Mouse (Mus musculus): Measurements from ENCODE around the gene Nt5c2. TPM values are rescaled to one million over a fixed set of nuclear protein-coding genes. Genes with fewer than 3 reads are reported as not detected.

Nt5c2 gene
- polyA plus RNA-seq, 1 experiment, result 0.55 TPM

GRCm38 (mm10) chr19:46841016-46841415, 173.9 kb downstream of the Nt5c2 start:
- Histone ChIP-seq H3K27me3 (ENCODE audit: control insufficient read depth) (no peaks in the 10 kb centered on the region; the same call in 1 of the 2 replicates), H3K36me3 (ENCODE audit: control insufficient read depth) (peaks cover 11% of the 10 kb centered on the region), H3K9me3 (ENCODE audit: control insufficient read depth, low read length) (no peaks in the 10 kb centered on the region), H3K4me1 (ENCODE audit: control insufficient read depth) (peaks cover 35% of the 10 kb centered on the region), H3K4me3 (replicated peaks) (no peak overlapping the region)
- no peak for TF ChIP-seq GATA1 (IDR thresholded peaks at IDR 0.05; ENCODE audit: low read length)
- TF ChIP-seq TAL1 (IDR thresholded peaks at IDR 0.05; ENCODE audit: low read length), result no peak

GRCm38 (mm10) chr19:46837290-46838079, 177.5 kb downstream of the Nt5c2 start:
- Histone ChIP-seq H3K27me3 (ENCODE audit: control insufficient read depth) (no peaks in the 10 kb centered on the region; the same call in 1 of the 2 replicates), H3K4me1 (ENCODE audit: control insufficient read depth) (peaks cover 8% of the 10 kb centered on the region), H3K36me3 (ENCODE audit: control insufficient read depth) (no peaks in the 10 kb centered on the region; the same call in 1 of the 2 replicates)

GRCm38 (mm10) chr19:46836085-46836484, 178.9 kb downstream of the Nt5c2 start:
- Histone ChIP-seq H3K27me3 (ENCODE audit: control insufficient read depth) (no peaks in the 10 kb centered on the region; the same call in 1 of the 2 replicates), H3K4me1 (ENCODE audit: control insufficient read depth) (peaks cover 7% of the 10 kb centered on the region), H3K4me3 (replicated peaks) (no peak overlapping the region), H3K36me3 (ENCODE audit: control insufficient read depth) (no peaks in the 10 kb centered on the region; the same call in 1 of the 2 replicates), H3K9me3 (ENCODE audit: control insufficient read depth, low read length) (no peaks in the 10 kb centered on the region)
- no peak for TF ChIP-seq GATA1 (IDR thresholded peaks at IDR 0.05; ENCODE audit: low read length)
- TF ChIP-seq TAL1 (IDR thresholded peaks at IDR 0.05; ENCODE audit: low read length), result no peak

More at GRCm38 (mm10) chr19:46837290-46838079, 177.5 kb downstream of the Nt5c2 start:
- H3K4me3 ChIP-seq (replicated peaks), result no peak overlapping the region
- TF ChIP-seq GATA1 (IDR thresholded peaks at IDR 0.05; ENCODE audit: low read length), result no peak
- no peak for TF ChIP-seq TAL1 (IDR thresholded peaks at IDR 0.05; ENCODE audit: low read length)
- H3K9me3 ChIP-seq (ENCODE audit: control insufficient read depth, low read length), result no peaks in the 10 kb centered on the region

GRCm38 (mm10) chr19:46835339-46835738, 179.6 kb downstream of the Nt5c2 start:
- no peaks in the 10 kb centered on the region; the same call in 1 of the 2 replicates for H3K27me3 ChIP-seq (ENCODE audit: control insufficient read depth)
- H3K9me3 ChIP-seq (ENCODE audit: control insufficient read depth, low read length), result no peaks in the 10 kb centered on the region
- H3K36me3 ChIP-seq (ENCODE audit: control insufficient read depth), result no peaks in the 10 kb centered on the region
- H3K4me3 ChIP-seq (replicated peaks), result no peak overlapping the region
- TF ChIP-seq TAL1 (IDR thresholded peaks at IDR 0.05; ENCODE audit: low read length) (no peak), GATA1 (IDR thresholded peaks at IDR 0.05; ENCODE audit: low read length) (no peak)
- H3K4me1 ChIP-seq (ENCODE audit: control insufficient read depth), result peaks cover 6% of the 10 kb centered on the region

- no peaks in the 10 kb centered on the region; the same call in 1 of the 2 replicates for H3K27me3 ChIP-seq (ENCODE audit: control insufficient read depth)
Measured at GRCm38 (mm10) chr19:46834301-46834700, 180.7 kb downstream of the Nt5c2 start.

More at GRCm38 (mm10) chr19:46834301-46834700, 180.7 kb downstream of the Nt5c2 start:
- no peaks in the 10 kb centered on the region for H3K9me3 ChIP-seq (ENCODE audit: control insufficient read depth, low read length)
- no peaks in the 10 kb centered on the region for H3K36me3 ChIP-seq (ENCODE audit: control insufficient read depth)
- TF ChIP-seq GATA1 (IDR thresholded peaks at IDR 0.05; ENCODE audit: low read length), result no peak
- TF ChIP-seq TAL1 (IDR thresholded peaks at IDR 0.05; ENCODE audit: low read length), result no peak
- no peak overlapping the region for H3K4me3 ChIP-seq (replicated peaks)
- peaks cover 6% of the 10 kb centered on the region for H3K4me1 ChIP-seq (ENCODE audit: control insufficient read depth)

Other genes starting within 250 kb of the Nt5c2 start
- not detected in 2 replicates for gene Ina, start 455 bp downstream of the Nt5c2 start, polyA plus RNA-seq (2012)
- 0.46 and 0.48 TPM in 2 replicates for gene Pcgf6, start 35.8 kb upstream of the Nt5c2 start, polyA plus RNA-seq (2012)
- gene Taf5, start 52.6 kb upstream of the Nt5c2 start, polyA plus RNA-seq (2012), result 0.86 TPM in 2 replicates
- gene Usmg5, start 75.5 kb upstream of the Nt5c2 start, polyA plus RNA-seq (2012), result 2.3 and 2.6 TPM in 2 replicates
- gene Pdcd11, start 75.6 kb upstream of the Nt5c2 start, polyA plus RNA-seq (2012), result 0.48 and 0.58 TPM in 2 replicates
- 0.02 TPM in 1 of 2 replicates, not detected in the other for gene Calhm2, start 123.1 kb upstream of the Nt5c2 start, polyA plus RNA-seq (2012)
- not detected in 2 replicates for gene Calhm1, start 129.1 kb upstream of the Nt5c2 start, polyA plus RNA-seq (2012)
- gene Calhm3, start 142.6 kb upstream of the Nt5c2 start, polyA plus RNA-seq (2012), result not detected in 2 replicates
- gene Neurl1a, start 163.7 kb upstream of the Nt5c2 start, polyA plus RNA-seq (2012), result 0.01 TPM in 1 of 2 replicates, not detected in the other